Mouse (Mus musculus) E14TG2a.4 (cell line): ENCODE measurements around the gene Tpi1.

ENCODE experiments used
- CTCF ChIP-seq: conservative IDR thresholded peaks from 2 replicates; pipeline ENCODE4 v1.5.1; 2014; ENCODE audit warnings: low read length
- NANOG ChIP-seq: IDR thresholded peaks from 2 replicates; pipeline ENCODE4 v1.6.1; 2014; ENCODE audit warnings: borderline replicate concordance, low read length, mixed read lengths
- POU5F1 ChIP-seq: IDR thresholded peaks from 2 replicates; pipeline ENCODE4 v1.6.1; 2014; ENCODE audit warnings: low read length, borderline replicate concordance

DNA sequence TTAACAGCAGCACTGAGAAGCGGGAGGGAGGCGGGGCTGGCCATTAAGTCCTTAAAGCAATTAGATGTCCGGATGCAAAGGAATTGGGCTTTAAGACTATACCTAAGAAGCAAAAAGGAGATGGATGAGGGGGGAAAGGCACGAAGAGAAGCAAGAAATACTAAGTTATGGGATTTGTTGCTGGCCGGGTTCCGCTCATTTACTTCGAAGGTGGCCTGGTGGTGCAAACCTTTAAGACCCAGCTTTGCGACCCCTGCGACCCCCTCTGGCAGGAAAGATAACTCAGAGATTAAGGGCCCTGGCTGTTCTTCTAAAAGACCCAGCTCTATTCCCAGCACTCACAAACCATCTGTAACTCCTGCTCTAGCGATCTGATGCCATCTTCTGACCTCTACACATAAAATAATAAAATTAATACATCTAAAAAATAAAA is 34.1 kb downstream of the Tpi1 start:
- no peak for TF ChIP-seq CTCF
- TF ChIP-seq NANOG: 0 out of 2 replicates have a peak, but pooled peaks have one; percentile 2
- no peak for TF ChIP-seq POU5F1
